Mouse (Mus musculus) urinary bladder, postnatal 10 days (tissue): ENCODE results near the gene Mcam.
"Not testable (repeated sequence)": the region's sequence is repeated elsewhere in the genome, so short reads cannot be mapped to it uniquely, and the experiment has no call there.

ENCODE experiments used
- DNase-seq: peaks from one replicate; pipeline ENCODE4 v3.0.0; 2022; ENCODE audit warnings: low spot score

Gene Mcam

GRCm38 (mm10) chr9:44109360-44110095, 24.7 kb upstream of the Mcam start:
- DNase-seq = no peak

GRCm38 (mm10) chr9:44111909-44112308, 22.4 kb upstream of the Mcam start:
- DNase-seq = not testable (repeated sequence)

- DNase-seq = peak; percentile 88
Observed at GRCm38 (mm10) chr9:44113105-44113789, 21.0 kb upstream of the Mcam start, which contains the start of the genes Gm49380 and Rnf26. Gene Gm49380 (minus strand): TSS chr9:44113500. Gene Rnf26 (minus strand): TSS chr9:44113517.

- no peak for DNase-seq
Observed at GRCm38 (mm10) chr9:44114453-44114852, 19.8 kb upstream of the Mcam start.

DNA sequence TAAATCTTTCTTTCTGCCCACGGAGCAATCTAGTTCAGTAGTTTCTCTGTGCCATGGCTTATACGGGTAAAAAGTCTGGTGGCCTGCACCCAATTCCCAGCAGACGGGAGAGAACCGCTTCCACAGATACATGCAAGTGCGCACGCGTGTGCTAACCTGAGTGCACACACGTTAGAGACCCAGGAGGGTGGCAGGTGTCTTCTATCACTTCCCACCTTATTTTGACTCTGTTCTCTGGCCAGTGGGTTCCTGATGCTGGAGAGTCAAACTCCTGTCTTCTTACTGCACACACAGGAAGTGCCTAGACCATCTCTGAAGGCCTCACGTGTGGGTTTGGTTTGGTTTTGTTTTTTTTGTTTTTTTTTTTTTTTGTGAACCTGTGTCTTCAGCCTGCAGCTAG, 18.7 kb upstream of the Mcam start:
- DNase-seq = no peak

DNA sequence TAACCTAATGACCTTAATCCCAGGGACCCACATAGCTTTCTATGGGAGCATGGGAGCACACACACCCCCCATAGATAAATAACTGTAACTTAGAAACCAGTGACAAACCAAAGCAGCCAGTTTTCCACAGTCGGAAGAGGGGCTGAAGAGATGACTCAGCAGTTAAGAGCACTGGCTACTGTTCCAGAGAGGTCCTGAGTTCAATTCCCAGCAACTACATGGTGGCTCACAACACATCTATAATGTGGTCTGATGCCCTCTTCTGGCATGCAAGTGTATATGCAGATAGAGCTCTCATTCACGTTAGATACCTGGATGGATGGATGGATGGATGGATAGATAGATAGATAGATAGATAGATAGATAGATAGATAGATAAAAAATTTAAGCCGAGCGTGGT, 18.1 kb upstream of the Mcam start:
- no peak for DNase-seq

- DNase-seq = no peak
Observed at GRCm38 (mm10) chr9:44119011-44119410, 15.3 kb upstream of the Mcam start.

- DNase-seq = no peak
Observed at GRCm38 (mm10) chr9:44119948-44120465, 14.3 kb upstream of the Mcam start.

DNA sequence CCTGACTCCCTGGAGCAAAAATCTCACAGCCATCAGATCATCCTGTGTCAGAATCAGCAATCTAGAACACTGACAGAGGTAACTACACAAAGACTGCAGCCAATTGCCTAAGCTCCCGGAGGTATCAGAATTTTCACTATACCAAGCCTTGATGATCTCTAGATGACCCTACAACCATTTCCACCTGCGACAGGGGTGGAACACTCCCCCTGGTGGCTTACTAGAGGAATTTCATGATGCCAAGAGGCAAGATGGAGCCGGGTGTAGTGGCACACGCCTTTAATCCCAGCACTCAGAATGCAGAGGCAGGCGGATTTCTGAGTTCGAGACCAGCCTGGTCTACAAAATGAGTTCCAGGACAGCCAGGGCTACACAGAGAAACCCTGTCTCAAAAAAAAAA, 10.0 kb upstream of the Mcam start:
- DNase-seq = no peak

- DNase-seq = no peak
Observed at GRCm38 (mm10) chr9:44125026-44125425, 9.2 kb upstream of the Mcam start.

GRCm38 (mm10) chr9:44125546-44126428, 8.5 kb upstream of the Mcam start:
- DNase-seq = no peak

DNA sequence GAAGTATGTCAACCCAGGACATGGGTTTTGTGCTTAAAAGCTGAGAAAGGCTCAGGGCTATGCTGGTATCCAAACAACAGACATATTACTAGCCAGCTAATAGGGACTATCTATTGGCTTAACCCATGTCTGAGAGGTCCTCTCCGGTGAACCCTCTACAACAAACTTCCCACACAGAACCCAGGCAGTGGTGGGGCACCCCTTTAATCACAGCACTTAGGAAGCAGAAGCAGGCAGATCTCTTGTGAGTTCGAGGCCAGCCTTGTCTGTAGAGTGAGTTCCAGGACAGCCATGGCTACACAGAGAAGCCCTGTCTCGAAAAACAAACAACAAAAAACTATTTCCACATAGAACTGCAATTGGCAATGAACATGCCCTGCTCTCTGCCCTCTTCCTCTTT, 7.5 kb upstream of the Mcam start:
- no peak for DNase-seq

DNA sequence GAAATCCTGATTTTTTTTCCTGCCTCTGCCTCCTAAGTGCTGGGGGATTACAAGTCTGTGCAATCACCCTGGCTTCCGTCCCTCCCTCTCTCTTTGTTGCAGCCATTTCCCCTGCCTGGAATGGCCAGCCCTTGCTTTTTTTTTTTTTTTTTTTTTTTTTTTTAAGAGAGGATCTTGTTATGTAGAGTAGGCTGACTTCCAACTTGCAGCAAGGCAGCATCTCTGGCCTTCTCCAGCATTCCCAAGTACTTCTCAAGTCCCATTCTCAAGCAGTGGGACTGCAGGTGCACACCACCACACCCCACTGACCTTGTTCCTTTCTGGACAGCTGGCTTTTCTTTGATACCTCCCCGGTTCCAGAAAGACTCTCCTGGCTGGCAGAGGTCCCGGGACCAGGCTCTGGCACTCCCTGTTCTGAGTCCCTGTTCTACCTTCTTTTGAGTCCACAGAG, 6.9 kb upstream of the Mcam start:
- DNase-seq = no peak

DNA sequence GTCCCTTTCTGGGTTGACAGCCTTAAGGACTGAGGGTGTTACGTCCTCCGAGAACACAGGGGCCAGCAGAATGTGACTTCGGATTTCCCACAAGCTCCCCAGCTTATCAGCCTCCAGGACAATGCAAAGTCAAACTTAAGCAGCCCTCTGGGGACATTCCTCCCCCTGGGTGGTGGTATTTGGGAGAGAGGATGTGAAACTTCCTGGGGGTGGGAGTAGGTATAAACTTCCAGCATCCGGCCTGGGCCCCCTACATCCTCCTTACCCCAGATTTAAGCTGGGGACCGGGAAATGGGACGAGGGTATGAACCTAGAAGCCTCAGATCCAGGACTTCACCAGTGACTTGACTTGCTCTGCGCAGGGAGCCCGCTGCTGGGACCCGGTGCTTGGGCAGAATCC, 4.6 kb upstream of the Mcam start:
- DNase-seq = no peak

GRCm38 (mm10) chr9:44130034-44130433, 4.2 kb upstream of the Mcam start:
- DNase-seq = peak; percentile 53

DNA sequence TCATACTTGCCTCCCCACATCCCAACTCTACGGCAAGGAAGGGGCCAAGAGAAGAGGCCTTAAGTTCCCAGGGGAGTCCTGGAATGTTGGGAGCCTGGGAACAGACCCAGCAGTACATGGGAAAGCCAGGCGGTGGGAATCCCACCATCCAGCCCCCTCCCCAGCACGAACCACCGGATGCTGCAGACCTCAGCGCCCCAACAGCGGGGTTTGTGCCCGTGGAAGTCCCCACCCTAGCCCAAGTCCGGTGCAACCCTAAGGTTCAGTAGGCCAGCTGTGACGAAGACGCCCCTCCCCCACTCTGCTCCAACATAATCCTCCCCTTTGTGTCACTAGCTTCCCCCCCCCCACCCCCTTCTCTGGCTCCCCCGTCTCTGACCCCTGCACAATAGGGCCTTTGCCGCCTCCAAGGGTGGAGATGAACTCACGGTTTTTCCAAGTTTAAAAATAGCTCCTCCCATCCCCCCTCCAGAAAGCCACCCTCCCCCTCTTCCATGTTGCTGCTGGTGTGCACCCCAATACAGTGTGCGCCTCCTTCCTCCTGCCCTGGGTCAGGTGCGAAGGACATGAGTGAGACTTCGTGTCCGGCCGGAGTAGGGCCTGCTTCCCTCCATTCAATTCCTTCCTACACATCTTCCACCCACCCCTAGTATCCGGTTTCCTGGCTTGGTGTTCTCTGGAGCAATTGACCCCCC, 3.5 kb upstream of the Mcam start:
- no peak for DNase-seq

DNA sequence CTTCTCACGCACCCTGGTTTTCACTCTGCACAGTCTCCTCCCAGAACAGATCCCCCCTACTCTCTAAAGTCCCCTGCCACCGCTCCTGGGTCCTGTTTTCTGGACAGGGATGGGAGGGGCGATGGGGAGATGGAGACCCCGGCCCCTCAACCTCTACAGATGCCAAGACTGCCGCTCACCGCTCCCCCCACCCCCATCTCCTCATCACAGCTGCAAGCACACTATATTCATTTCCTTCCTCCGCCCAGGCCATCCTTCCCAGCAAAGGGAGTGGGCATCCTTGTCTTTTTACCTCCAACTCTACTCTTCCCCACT, 3.0 kb upstream of the Mcam start:
- no peak for DNase-seq

DNA sequence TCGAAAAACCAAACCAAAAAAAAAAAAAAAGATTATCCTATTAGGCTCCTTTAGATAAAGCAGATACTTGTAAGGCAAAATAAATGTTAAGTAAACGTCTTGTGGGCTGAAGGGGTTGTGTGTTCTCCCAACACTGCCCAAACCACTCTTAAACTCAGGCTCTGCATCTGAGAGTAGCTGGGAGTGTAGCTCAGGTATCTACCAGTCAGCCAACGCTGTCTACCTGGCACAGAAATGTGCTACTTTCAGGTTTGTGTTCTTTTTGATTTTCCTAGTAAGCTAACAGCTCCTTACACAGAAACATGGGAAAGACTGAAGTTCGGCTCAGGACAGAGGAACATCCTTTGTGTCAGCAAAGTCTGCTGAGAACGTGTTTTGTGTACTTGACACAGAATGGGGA, 2.1 kb upstream of the Mcam start:
- no peak for DNase-seq

GRCm38 (mm10) chr9:44133287-44133686, 982 bp upstream of the Mcam start:
- DNase-seq = no peak

GRCm38 (mm10) chr9:44134851-44135730, 822 bp downstream of the Mcam start:
- no peak for DNase-seq
